In the genomic region with DNA sequence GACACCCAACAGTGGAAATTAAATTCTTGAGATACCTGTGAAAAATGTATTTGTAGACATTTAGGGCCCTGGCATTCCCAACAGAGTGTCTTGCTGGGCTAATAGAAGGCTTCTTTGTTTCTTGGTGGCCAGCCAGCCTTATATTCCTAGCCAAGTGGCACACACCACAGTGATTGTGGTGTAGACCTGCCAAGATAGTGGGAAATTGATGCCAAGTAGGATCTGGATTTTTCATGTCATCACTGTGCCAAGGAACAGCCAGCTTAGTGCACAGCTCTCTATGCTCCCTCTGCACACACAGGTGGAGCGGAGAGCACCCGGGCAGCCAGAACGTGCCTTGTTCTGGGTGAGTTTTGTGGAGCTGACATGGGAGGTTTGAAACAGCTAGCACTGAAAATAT, we compare ENCODE assay signal across 12 mouse cellular contexts. TPM values are rescaled to one million over a fixed set of nuclear protein-coding genes. Genes with fewer than 3 reads are reported as not detected.
A peak's percentile ranks its signal among the peaks of the same experiment; 100 is the strongest.
DNase-seq lines count a peak whose midpoint lies in the region; ATAC-seq lines count a peak whose summit lies in the region.
"Had no signal": no experiment of that assay in that cellular context is flagged by ENCODE, and none has a peak within 500 bp of the region (broad histone marks: within the 10 kb centered on the region; RNA-seq: fewer than 3 reads in every experiment).

No protein-coding gene starts in this region.

- H3K27me3 ChIP-seq in midbrain, embryonic 14.5 days (ENCODE audit: control insufficient read depth, insufficient read depth, low read length) = no peaks in the 10 kb centered on the region
- no peaks in the 10 kb centered on the region for H3K27me3 ChIP-seq in intestine, embryonic 15.5 days (replicated peaks)

- no peaks in the 10 kb centered on the region for H3K36me3 ChIP-seq in midbrain, embryonic 14.5 days (ENCODE audit: control insufficient read depth, insufficient read depth, low read length)
- H3K36me3 ChIP-seq in intestine, embryonic 15.5 days = no peaks in the 10 kb centered on the region

- H3K4me2 ChIP-seq in midbrain, embryonic 14.5 days (ENCODE audit: low read length) = no peak overlapping the region
- no peak overlapping the region for H3K4me2 ChIP-seq in intestine, embryonic 15.5 days (replicated peaks)

- no peaks in the 10 kb centered on the region for H3K4me1 ChIP-seq in midbrain, embryonic 14.5 days (ENCODE audit: control insufficient read depth, insufficient read depth, low read length)
- H3K4me1 ChIP-seq in intestine, embryonic 15.5 days (replicated peaks) = no peaks in the 10 kb centered on the region

- H3K4me3 ChIP-seq in midbrain, embryonic 14.5 days (replicated peaks; ENCODE audit: low read depth, low read length) = no peak overlapping the region
- H3K4me3 ChIP-seq in intestine, embryonic 15.5 days (replicated peaks) = no peak overlapping the region

- no peak overlapping the region for H3K27ac ChIP-seq in midbrain, embryonic 14.5 days (replicated peaks; ENCODE audit: low read depth, low read length)
- no peak overlapping the region for H3K27ac ChIP-seq in intestine, embryonic 15.5 days
- H3K27ac ChIP-seq: stomach, postnatal 0 days had no signal

- ATAC-seq in midbrain, embryonic 14.5 days (ENCODE audit: low FRiP score, low TSS enrichment) = no peak
- ATAC-seq in intestine, embryonic 15.5 days = no peak
- ATAC-seq: CD4-positive, CD25-positive, alpha-beta regulatory T cell, adult 4 months; lung, postnatal 0 days had no signal

- H3K9ac ChIP-seq in midbrain, embryonic 14.5 days (replicated peaks; ENCODE audit: low read length) = no peak overlapping the region
- H3K9ac ChIP-seq in intestine, embryonic 15.5 days = no peak overlapping the region

- WGBS in midbrain, embryonic 14.5 days = 97% methylated on average over 3 of the region's 3 CpGs
- WGBS in intestine, embryonic 15.5 days = 93% methylated on average over 3 of the region's 3 CpGs

- DNase-seq in gastrocnemius, adult 18-20 months (ENCODE audit: low spot score) = peak; percentile 7
- no peak for DNase-seq in gastrocnemius, adult 8-10 months (ENCODE audit: low spot score in 2 of 2)
- peak; percentile 81 for DNase-seq in adipocyte (ENCODE audit: low spot score)
- DNase-seq in cerebellum, adult 9-10 months = peak; percentile 88
- DNase-seq in layer of hippocampus, adult 9-11 months = peak; percentile 51
- DNase-seq in B cell, adult 2 months = no peak
- DNase-seq in midbrain, embryonic 14.5 days = no peak
- DNase-seq: kidney, adult 8-10 months had no signal

- no peaks in the 10 kb centered on the region for H3K9me3 ChIP-seq in midbrain, embryonic 14.5 days (ENCODE audit: control insufficient read depth, low read length)
- no peaks in the 10 kb centered on the region for H3K9me3 ChIP-seq in intestine, embryonic 15.5 days

RNA-seq across cellular contexts. Expression of a gene that starts 11.0 kb away (rescaled TPM):
- total RNA-seq in gastrocnemius, adult 18-20 months (2021) = 1 to 10 TPM; 1.4 to 1.7 TPM
- total RNA-seq in gastrocnemius, adult 8-10 months (2022) = 1 to 10 TPM in 3 of 4 experiments, under 1 TPM in 1; 0.89 to 1.6 (median 1.2) TPM
- polyA plus RNA-seq in midbrain, embryonic 14.5 days (2014; fragmentation: Nextera tagmentation; extraction: Ambion mirVana) = 4.0 and 4.2 TPM in 2 replicates
- polyA plus RNA-seq in intestine, embryonic 15.5 days (2015; fragmentation: Nextera tagmentation; extraction: Ambion mirVana) = 1.4 and 1.5 TPM in 2 replicates
- polyA plus RNA-seq: CD4-positive, CD25-positive, alpha-beta regulatory T cell, adult 4 months had no signal

RNA-seq across cellular contexts. Expression of a gene that starts 24.2 kb away (rescaled TPM):
- 10 to 100 TPM; 13.4 to 16.1 TPM for total RNA-seq in gastrocnemius, adult 18-20 months (2021)
- total RNA-seq in gastrocnemius, adult 8-10 months (2022) = 10 to 100 TPM; 13.0 to 16.2 (median 14.8) TPM
- 31.4 and 36.4 TPM in 2 replicates for polyA plus RNA-seq in midbrain, embryonic 14.5 days (2014; fragmentation: Nextera tagmentation; extraction: Ambion mirVana)
- polyA plus RNA-seq in intestine, embryonic 15.5 days (2015; fragmentation: Nextera tagmentation; extraction: Ambion mirVana) = 70.2 and 74.4 TPM in 2 replicates

Comparison
In these comparisons a context has a peak if more than half of its experiments do, and no peak if none do; other contexts are left out.
1. DNase-seq: peak in gastrocnemius, adult 18-20 months (single experiment), adipocyte (single experiment), cerebellum, adult 9-10 months (single experiment) and layer of hippocampus, adult 9-11 months (single experiment); none in gastrocnemius, adult 8-10 months (0 of 2), B cell, adult 2 months (0 of 2) and midbrain, embryonic 14.5 days (single experiment).